Mouse (Mus musculus) macrophage (primary cell): Measurements from ENCODE around the gene Siglec1. TPM values are rescaled to one million over a fixed set of nuclear protein-coding genes. Genes with fewer than 3 reads are reported as not detected.

Experiments
- H3K27ac ChIP-seq: fragments of 350-480 bp; formaldehyde crosslinking; 2 replicates; pipeline ENCODE4 v1.9.0; 2021
- H3K36me3 ChIP-seq: fragments of 350-480 bp; formaldehyde crosslinking; 2 replicates; pipeline ENCODE4 v1.9.0; 2021; ENCODE audit errors: inconsistent target
- H3K4me3 ChIP-seq: fragments of 350-480 bp; formaldehyde crosslinking; 2 replicates; pipeline ENCODE4 v1.9.0; 2021; ENCODE audit errors: inconsistent target
- H3K79me2 ChIP-seq: fragments of 350-480 bp; formaldehyde crosslinking; 2 replicates; pipeline ENCODE4 v1.9.0; 2021; ENCODE audit errors: inconsistent target
- WGBS: methylation state at CpG from one replicate; pipeline ENCODE4 v1.1.7; 2026; ENCODE audit warnings: inconsistent platforms; ENCODE audit not compliant: missing documents; 5-methylcytosine and 5-hydroxymethylcytosine counted together
- polyA plus RNA-seq: library from polyadenylated mRNA; stranded (reverse); fragments of 250-400 nt; gene quantifications from 3 replicates; pipeline ENCODE4 v1.2.4, GENCODE M21; 2018; ENCODE audit warnings: inconsistent platforms

Siglec1 gene
- polyA plus RNA-seq, 1 experiment from 2014 or later = 63.7 TPM

DNA sequence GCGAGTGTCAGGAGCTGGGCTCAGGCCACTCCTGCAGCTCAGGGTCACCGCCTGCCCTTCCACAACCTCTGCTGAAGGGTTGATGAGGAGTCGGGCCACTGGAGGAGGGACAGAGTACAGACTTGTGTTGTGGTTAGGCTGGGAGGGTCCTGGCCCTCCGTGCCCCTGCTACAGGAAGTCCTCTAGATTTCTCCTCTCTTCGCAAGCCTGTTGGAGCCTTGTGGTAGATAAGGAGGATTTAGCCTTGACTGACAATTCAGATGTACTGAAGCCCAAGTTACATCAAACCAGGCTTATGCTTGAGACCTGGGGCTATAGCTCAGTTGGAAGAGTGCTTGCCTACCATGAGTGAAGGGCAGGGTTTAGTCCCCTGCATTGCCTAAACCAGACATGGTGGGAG, 6.1 kb downstream of the Siglec1 start:
- Histone ChIP-seq H3K27ac (no peak overlapping the region), H3K79me2 (peaks cover 40% of the 10 kb centered on the region), H3K4me3 (no peak overlapping the region), H3K36me3 (peaks cover 89% of the 10 kb centered on the region)
- 62% methylated on average over 4 of the region's 5 CpGs for WGBS

DNA sequence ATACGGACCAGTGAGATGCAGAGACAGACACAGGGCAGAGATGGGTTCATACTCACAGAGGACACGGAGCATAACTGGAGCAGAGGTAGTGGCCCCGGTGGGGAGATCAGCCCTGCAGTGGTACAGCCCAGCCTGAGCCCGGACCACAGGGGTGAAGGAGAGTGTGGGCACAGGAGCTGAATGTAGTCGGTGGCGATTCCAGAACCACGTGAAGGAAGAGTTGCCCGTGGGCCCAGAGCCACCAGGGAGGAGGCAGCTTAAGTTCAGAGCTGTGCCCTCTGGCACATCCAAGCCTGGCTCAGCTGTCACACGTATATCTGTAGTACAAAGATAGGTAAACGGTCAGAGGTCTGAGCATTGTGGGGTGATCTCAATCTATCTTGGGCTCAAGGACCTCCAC, 14.0 kb downstream of the Siglec1 start:
- Histone ChIP-seq H3K79me2 (no peaks in the 10 kb centered on the region), H3K4me3 (no peak overlapping the region), H3K36me3 (peaks cover 78% of the 10 kb centered on the region), H3K27ac (no peak overlapping the region)
- WGBS = 85% methylated on average over 10 of the region's 10 CpGs

DNA sequence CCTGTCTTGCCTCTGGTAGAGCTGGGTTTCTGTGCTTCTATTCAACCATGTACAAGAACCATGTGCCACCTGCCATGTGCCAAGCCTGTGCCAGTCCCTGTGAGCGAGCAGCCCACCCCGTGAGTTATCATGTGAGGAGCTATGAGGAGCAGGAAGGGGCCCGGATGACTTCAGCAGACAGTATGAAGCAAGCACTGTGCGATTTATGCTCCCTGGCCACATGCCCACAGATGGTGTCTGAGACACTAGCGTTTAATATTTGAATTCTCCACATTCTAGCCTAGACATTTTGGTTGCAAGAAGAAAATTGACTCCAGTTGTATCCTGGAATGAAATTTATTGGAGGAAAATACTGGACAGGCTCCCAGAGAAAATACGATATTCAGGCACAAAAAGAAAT, 19.1 kb downstream of the Siglec1 start:
- 57% methylated on average over 6 of the region's 6 CpGs for WGBS
- Histone ChIP-seq H3K27ac (peak overlapping the region; percentile 7; the same call in 1 of the 2 replicates), H3K4me3 (no peak overlapping the region)

DNA sequence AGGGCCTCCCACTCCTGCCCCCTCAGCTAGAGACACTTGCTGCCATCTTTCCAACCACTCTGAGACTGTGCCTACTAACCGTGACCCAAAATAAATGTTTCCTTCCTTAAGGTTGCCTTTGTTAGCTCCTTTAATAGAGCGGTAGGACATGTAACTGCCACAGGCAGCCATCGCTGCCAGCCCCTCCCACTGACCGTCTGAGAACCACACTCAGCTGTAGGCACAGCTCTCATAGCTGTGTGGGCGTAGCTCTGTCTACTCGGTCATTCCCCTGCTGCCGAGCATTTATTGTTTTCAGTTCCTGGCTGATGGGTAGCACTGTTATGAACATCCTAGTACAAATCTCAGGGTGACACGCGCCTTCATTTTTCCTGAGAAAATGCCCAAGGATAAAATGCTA, 20.2 kb downstream of the Siglec1 start:
- H3K4me3 ChIP-seq = no peak overlapping the region
- H3K79me2 ChIP-seq = no peaks in the 10 kb centered on the region
- WGBS = 75% methylated on average over 9 of the region's 9 CpGs
- peaks cover 19% of the 10 kb centered on the region for H3K36me3 ChIP-seq
- no peak overlapping the region for H3K27ac ChIP-seq

More for the DNA sequence above, 19.1 kb downstream of the Siglec1 start:
- Histone ChIP-seq H3K36me3 (peaks cover 29% of the 10 kb centered on the region), H3K79me2 (no peaks in the 10 kb centered on the region)

DNA sequence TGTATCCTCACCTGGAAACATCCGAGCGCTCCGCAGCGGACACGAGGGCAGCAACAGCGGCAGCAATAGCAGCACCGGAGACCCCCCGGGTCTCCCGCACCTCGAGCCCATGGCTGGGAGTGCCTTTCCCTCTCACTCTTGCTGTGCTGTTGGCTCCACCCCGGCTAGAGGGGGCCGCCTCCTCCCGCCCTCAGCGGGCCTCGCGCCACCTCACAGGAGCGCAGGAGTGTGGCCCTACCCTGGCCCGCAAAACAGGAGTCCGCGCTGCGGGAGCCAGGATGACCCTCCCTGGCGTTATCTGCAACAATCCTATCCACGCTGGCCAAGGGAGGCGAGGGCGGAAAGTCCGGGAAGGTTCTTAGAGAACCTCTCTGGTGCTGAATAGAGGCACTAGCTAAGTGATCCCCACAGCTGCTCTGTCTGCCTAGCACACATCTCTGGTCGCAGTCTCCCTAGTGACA, 23.1 kb downstream of the Siglec1 start, which contains the start of gene Adam33:
Gene Adam33, minus strand, starts transcription at position 411 of the 461 bp plus-strand sequence.
- no peaks in the 10 kb centered on the region for H3K79me2 ChIP-seq
- H3K36me3 ChIP-seq = no peaks in the 10 kb centered on the region
- WGBS = 16% methylated on average over 27 of the region's 27 CpGs
- no peak within 1 kb of the TSS for H3K27ac ChIP-seq
- peak within 1 kb of the TSS; percentile 8; the same call in 1 of the 2 replicates for H3K4me3 ChIP-seq

DNA sequence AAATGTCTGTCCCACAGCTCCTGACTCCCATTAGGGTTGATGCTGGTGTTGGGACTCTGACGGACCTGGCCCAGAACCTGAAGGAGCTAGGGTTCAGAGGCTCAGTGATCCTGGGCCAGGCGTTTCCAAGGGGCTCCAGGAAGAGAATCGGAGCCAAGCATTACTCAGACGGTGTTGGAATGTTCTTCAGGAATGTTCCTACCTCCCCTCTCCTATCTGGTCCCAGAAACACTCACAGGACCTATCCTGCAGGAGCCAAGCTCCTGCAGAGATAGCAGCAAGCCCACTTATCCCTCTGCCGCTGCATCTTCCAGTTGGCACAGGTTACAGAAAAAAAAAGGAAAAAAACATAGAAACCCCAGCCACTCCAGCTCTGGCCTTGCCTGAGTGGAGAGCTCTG, 25.0 kb downstream of the Siglec1 start:
- H3K36me3 ChIP-seq = no peaks in the 10 kb centered on the region
- H3K4me3 ChIP-seq = no peak overlapping the region
- H3K27ac ChIP-seq = no peak overlapping the region
- no peaks in the 10 kb centered on the region for H3K79me2 ChIP-seq
- WGBS = 87% methylated on average over 5 of the region's 5 CpGs

DNA sequence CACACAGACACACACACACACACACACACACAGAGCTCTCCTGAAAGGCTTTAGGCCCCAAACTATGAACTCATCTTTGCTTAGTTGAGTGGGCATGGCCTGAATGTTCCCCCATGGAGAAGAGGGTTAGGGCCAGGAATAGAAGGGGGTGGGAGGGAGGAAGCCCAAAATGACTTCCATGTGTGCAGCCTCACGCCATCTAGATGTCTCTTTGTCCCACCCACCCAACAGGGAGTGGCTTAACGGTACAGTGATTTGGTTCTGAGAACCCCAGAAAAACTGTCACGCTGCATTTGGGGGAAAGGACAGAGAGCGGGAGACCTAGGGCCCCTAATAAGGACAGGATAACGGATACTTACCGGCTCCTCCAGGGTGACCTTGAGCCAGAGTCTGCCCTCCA, 25.8 kb downstream of the Siglec1 start:
- no peaks in the 10 kb centered on the region for H3K36me3 ChIP-seq
- H3K79me2 ChIP-seq = no peaks in the 10 kb centered on the region
- 94% methylated on average over 6 of the region's 6 CpGs for WGBS
- H3K27ac ChIP-seq = no peak overlapping the region
- no peak overlapping the region for H3K4me3 ChIP-seq

DNA sequence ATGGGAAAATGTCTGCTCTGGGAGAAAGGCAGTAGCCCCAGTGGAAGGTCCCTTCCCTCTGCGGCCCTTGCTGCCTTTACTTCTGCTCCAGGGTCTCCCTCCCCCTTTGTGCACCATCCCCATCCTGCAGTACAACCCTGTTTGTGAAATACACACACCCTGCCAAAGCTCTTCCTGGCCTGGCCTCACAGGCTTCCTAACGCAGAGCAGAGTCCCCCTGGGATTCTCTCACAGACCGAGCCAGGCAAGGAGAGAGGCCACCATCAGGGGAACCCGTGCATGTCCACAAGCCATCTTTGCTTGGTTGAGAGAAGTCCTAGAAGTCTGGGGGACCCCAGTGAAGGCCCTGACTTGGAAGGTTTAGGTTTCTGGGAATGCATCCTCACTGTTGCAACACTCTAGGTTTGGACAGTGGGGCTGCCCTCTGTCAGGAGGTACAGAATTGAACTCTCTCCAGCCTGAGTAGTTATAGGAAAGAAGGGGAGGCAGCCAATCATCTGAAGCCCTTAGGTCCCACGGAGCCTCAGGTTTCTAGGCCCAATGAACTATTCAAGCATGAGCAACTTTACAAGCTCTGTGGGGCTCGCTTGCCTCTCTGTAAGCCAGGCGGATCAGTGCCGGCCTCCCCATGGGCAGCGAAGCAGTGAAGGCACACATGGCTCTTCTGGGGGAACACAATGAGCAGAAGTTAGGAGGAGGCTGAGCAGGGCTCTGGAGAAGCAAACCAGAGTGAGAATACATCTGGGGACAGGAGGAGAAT, 26.6 kb downstream of the Siglec1 start:
- no peaks in the 10 kb centered on the region for H3K79me2 ChIP-seq
- 95% methylated on average over 9 of the region's 9 CpGs for WGBS
- no peak overlapping the region for H3K4me3 ChIP-seq
- no peak overlapping the region for H3K27ac ChIP-seq
- no peaks in the 10 kb centered on the region for H3K36me3 ChIP-seq

DNA sequence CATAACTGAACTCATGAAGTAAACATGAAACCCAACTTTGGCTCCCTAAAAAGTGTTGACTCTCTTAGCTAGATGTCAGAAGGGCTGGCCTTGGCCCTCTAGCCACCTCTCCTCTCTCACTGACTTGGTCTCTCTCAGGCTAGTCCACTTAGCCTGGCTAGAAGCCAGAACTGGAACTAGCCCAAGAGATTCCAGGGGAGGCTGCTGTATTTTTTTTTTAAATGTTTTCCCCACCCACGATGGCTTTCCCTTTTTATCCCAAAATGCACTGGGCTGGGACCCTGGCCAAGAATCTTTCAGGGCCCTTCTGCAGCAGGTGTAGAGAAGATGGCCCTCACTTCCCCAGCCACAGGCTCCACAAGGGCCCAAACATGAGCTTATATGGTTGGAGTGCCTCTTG, 27.2 kb downstream of the Siglec1 start:
- no peaks in the 10 kb centered on the region for H3K36me3 ChIP-seq
- 78% methylated on average over 1 of the region's 1 CpGs for WGBS
- H3K79me2 ChIP-seq = no peaks in the 10 kb centered on the region
- no peak overlapping the region for H3K27ac ChIP-seq
- no peak overlapping the region for H3K4me3 ChIP-seq

DNA sequence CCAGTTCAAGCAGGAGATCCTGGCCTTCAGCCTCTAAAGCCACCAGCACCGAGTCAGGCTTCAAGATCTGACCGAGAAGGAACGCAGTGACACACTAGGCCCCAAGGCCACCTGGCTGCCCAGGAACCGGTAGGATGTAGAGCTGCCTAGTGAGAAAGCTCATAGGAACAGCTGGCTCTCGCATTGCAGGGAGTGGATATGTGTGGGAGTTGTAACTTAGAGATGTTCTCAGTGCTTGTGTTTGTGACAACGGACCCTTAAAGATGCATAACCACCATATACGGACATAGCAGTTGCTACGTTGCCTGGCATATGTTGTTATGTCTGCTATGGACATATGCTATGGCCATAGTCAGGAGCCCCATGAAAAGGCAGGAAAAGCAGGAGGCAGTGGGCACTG, 27.9 kb downstream of the Siglec1 start:
- WGBS = 93% methylated on average over 8 of the region's 8 CpGs
- H3K4me3 ChIP-seq = no peak overlapping the region
- H3K27ac ChIP-seq = no peak overlapping the region
- no peaks in the 10 kb centered on the region for H3K79me2 ChIP-seq
- H3K36me3 ChIP-seq = no peaks in the 10 kb centered on the region

DNA sequence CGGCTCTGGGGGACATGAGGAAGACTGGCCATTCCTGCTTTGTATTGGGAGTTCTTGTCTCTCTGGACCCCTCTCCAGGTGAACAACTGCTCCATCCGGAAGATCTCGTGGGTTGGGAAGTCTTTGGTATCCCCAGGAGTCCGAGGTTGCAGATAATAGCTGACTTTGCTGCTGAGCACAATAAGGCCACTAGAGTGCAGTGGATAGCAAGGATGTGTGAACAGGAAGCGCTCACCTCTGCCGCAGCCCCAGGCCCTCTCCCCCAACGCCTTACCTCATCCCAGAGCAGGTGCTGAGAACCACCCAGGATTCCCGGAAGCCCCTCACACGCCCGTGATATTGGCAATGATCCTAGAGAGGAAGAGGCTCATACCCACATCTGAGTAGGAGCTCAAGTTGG, 30.4 kb downstream of the Siglec1 start:
- WGBS = 4% methylated on average over 10 of the region's 10 CpGs
- Histone ChIP-seq H3K79me2 (no peaks in the 10 kb centered on the region), H3K4me3 (no peak overlapping the region), H3K36me3 (no peaks in the 10 kb centered on the region), H3K27ac (no peak overlapping the region)

DNA sequence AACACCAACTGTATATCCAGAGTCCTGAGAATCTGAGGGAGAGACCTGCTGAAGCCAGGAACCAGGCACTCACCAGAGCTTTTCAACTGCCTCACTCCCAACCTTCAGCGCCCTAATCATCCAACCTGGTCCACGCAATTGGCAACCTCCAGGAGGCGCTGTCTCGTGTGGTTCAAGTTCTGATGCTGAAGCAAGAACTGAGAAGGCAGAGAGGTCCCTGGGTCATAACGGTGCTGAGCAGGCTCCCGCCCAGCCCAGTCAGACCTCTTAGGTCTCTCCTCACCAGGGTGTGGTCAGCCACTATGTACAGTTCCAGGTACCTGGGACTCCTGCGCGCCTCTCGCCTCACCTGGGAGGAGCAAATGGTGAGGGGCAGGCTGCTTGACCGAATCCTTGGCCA, 30.9 kb downstream of the Siglec1 start:
- Histone ChIP-seq H3K4me3 (no peak overlapping the region), H3K27ac (no peak overlapping the region), H3K36me3 (no peaks in the 10 kb centered on the region), H3K79me2 (no peaks in the 10 kb centered on the region)
- 11% methylated on average over 10 of the region's 10 CpGs for WGBS

DNA sequence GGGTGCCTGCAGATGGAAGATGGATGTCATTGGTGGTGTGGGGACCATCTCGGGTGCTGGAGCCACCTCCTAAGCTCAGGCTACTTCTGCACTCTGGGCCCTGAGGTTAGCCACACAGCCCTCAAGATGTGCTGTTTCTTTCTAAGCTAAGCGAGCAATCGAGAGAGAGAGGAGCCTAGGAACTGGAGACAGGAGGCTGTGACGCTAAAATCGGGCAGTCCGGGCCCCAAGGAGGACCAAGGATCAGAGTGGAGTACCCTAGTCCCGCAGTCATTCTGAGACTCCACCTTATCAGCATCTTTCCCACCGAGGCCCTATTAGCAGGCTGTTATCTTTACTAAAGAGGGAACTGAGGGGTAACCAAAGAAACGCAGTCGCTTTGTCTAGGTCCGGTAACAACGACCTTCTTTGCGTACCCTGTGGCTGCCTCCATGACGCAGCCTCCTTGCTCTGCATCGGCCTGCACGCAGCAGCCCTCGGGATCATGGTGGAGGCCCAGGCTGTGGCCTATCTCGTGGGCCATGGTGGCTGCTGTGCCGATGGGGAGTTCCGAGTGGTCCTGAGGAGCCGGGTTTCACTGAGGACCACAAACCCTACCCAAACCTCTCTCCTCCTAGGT, 31.8 kb downstream of the Siglec1 start:
- no peak overlapping the region for H3K4me3 ChIP-seq
- WGBS = 10% methylated on average over 21 of the region's 21 CpGs

DNA sequence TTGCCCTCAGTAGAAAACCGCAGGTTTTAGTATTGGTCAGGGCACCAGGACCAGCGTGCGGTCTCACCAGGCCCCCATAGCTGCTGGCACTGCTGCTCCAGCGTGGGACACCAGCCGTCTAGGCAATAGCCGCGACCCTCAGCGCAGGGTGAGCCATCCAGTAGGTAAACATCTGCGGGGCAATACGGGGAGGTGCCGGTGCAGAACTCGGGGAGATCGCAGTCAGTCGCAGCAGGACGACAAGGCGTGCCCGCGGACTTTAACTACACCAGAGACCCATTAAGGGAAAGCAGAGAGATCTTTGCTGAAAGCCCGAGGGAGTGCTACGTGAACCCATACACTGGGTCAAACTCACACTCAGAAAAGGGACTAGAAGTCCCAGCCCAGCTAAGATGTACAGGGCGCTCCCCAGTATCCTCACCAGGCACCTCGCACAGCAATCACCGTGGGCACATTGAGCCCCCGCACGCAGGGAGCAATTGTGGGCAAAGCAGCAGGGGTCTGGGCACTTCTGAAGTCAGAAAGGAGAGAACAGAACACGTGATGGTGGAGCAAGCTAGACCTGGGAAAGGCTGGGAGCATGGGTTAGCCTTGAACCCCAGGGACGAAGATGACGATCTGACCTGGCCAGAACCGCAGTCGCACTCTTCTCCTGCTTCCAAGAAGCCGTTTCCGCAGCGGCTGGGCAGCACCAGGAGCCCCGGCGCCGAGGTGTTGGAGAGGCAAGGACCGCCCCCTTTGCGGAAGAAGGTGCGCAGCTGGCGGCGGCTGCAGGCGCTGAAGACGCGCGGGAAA, 32.5 kb downstream of the Siglec1 start:
- no peak overlapping the region for H3K4me3 ChIP-seq
- H3K27ac ChIP-seq = no peak overlapping the region
- no peaks in the 10 kb centered on the region for H3K79me2 ChIP-seq
- H3K36me3 ChIP-seq = no peaks in the 10 kb centered on the region
- 12% methylated on average over 45 of the region's 45 CpGs for WGBS

More for the DNA sequence above, 31.8 kb downstream of the Siglec1 start:
- no peak overlapping the region for H3K27ac ChIP-seq
- H3K36me3 ChIP-seq = no peaks in the 10 kb centered on the region
- no peaks in the 10 kb centered on the region for H3K79me2 ChIP-seq
